Mouse (Mus musculus) kidney, adult 9 months (tissue): ENCODE results near the gene Lsm7.

Experiments used
- DNase-seq: peaks from one replicate; pipeline ENCODE4 v3.0.0; 2022

Lsm7 gene

DNA sequence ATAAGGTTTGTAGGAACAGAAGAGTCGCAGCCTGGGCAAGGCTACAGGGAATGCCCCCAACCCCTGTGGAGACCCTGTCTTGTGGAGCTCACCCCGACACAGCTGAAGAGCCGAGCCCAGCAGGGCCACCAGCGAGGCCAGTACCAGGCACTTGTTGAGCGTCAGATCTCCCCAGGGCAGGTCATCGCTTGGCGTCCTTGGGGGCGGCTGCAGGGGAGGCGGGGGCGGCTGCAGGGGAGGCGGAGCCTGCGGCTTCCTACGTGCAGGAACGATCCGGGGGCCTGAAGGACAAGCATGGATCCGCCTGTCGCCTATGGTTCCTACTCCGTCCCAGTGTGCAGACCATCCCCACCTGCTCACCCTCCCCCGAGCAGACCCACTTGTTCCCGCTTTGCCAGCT is 44.9 kb downstream of the Lsm7 start:
- no peak for DNase-seq

DNA sequence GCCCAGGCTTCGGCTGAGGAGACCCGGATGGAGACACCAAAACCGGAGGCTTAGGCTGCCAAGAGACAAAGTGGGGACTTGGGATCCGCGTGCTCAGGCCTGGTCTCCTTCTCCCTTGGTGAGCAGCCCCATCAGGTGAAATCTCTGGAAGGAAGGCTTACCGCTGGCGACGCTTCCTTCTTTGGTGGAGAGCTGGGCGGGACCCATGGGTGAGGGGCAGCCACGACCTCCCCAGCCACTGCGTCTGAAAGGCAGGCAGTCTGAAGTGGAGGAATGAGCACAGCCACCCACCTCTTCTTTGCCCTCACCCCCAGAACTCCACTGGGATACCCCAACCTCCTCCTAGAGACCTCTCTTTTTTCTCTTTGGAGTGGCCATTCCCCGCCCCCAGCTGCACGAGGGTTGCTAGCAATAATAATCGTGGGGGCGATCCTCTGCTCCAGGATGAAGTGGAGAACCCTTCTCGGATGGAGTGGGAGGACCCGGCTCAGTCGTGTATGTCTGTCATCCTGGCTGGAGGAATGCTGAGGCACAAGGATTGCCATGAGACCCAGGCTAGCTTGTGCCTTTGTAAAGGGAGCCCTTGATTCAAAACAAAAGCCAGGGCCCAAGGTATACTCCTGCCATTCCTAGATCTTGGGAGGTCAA is 45.9 kb downstream of the Lsm7 start:
- DNase-seq: no peak

- DNase-seq: no peak
Measured at GRCm38 (mm10) chr10:80808099-80808984, 46.7 kb downstream of the Lsm7 start.

- peak; percentile 65 for DNase-seq
Measured at GRCm38 (mm10) chr10:80807057-80807627, 47.9 kb downstream of the Lsm7 start.

GRCm38 (mm10) chr10:80806341-80807056 is 48.5 kb downstream of the Lsm7 start:
- DNase-seq: no peak

DNA sequence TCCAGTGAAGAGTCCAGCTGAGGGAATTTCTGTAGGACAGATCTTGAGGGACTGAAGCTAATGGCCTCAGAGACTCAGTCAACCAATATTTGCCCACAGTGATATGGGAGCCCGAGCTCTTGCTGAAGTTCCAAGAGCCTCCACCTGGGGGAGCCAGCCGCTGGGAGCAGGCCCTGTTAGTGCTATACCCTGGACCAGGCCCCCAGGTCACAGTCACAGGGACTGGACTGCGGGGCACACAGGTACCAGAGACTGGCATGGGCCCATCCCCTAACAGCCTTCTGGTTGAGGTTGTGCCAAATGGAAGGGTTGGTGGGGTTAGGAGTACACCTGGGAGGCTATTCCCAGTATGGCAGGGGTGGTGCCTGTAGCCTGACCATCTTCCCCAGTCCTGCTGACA is 49.1 kb downstream of the Lsm7 start:
- DNase-seq: peak; percentile 75

- no peak for DNase-seq
Measured at GRCm38 (mm10) chr10:80805322-80805721, 49.7 kb downstream of the Lsm7 start.

- DNase-seq: no peak
Measured at GRCm38 (mm10) chr10:80804916-80805315, 50.1 kb downstream of the Lsm7 start, which contains the start of gene Amh. Gene Amh (plus strand): TSS chr10:80805243.

- no peak for DNase-seq
Measured at GRCm38 (mm10) chr10:80804340-80804739, 50.7 kb downstream of the Lsm7 start.

DNA sequence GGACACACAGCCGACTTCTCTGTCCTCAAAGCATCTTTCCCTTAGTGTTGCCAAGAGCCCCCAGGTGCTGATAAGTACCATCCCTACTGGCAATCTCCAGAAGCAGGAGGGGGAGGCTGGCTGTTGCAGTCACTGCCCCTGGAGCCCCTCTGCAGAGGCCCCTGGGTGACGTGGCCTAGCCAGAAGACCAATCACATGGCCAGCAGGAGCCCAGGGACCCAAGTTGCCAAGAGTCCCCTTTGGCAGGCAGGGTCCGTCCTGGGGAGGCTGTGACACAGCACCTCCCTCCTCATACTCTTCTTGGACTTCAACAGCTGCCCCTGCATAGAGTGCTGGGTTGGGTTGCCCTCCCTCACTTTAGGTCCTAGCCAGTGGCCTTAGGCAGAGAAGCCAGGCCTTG is 52.0 kb downstream of the Lsm7 start:
- no peak for DNase-seq
